Mouse (Mus musculus) E14TG2a.4 (cell line): ENCODE results near the gene Gm9970.

Source experiments
- H3K27me3 ChIP-seq: 2 replicates; pipeline ENCODE4 v1.6.1; 2014; ENCODE audit warnings: low read length, control low read depth; ENCODE audit not compliant: insufficient read depth
- H3K36me3 ChIP-seq: 2 replicates; pipeline ENCODE4 v1.6.1; 2014; ENCODE audit warnings: low read length, control low read depth; ENCODE audit not compliant: insufficient read depth
- H3K4me1 ChIP-seq: replicated peaks from 2 replicates; pipeline ENCODE4 v1.6.1; 2014; ENCODE audit warnings: low read depth, low read length, control low read depth
- H3K4me3 ChIP-seq: replicated peaks from 2 replicates; pipeline ENCODE4 v1.5.1; 2014; ENCODE audit warnings: mild to moderate bottlenecking, low read length
- H3K9me3 ChIP-seq: 2 replicates; pipeline ENCODE4 v1.6.1; 2014; ENCODE audit warnings: low read length, control low read depth
- CTCF ChIP-seq: conservative IDR thresholded peaks from 2 replicates; pipeline ENCODE4 v1.5.1; 2014; ENCODE audit warnings: low read length
- NANOG ChIP-seq: IDR thresholded peaks from 2 replicates; pipeline ENCODE4 v1.6.1; 2014; ENCODE audit warnings: borderline replicate concordance, low read length, mixed read lengths
- POU5F1 ChIP-seq: IDR thresholded peaks from 2 replicates; pipeline ENCODE4 v1.6.1; 2014; ENCODE audit warnings: low read length, borderline replicate concordance

The Gm9970 gene

GRCm38 (mm10) chr5:31201742-31202590 is 39.1 kb downstream of the Gm9970 start, which contains the start of gene Zfp513:
Zfp513 (minus strand) TSS chr5:31202303.
- no peak for TF ChIP-seq CTCF
- no peak for TF ChIP-seq NANOG
- no peak for TF ChIP-seq POU5F1
- Histone ChIP-seq H3K36me3 (peaks cover 86% of the 10 kb centered on the region), H3K4me1 (peaks cover 66% of the 10 kb centered on the region), H3K27me3 (no peaks in the 10 kb centered on the region), H3K4me3 (peak within 1 kb of the TSS; percentile 90), H3K9me3 (no peaks in the 10 kb centered on the region)

DNA sequence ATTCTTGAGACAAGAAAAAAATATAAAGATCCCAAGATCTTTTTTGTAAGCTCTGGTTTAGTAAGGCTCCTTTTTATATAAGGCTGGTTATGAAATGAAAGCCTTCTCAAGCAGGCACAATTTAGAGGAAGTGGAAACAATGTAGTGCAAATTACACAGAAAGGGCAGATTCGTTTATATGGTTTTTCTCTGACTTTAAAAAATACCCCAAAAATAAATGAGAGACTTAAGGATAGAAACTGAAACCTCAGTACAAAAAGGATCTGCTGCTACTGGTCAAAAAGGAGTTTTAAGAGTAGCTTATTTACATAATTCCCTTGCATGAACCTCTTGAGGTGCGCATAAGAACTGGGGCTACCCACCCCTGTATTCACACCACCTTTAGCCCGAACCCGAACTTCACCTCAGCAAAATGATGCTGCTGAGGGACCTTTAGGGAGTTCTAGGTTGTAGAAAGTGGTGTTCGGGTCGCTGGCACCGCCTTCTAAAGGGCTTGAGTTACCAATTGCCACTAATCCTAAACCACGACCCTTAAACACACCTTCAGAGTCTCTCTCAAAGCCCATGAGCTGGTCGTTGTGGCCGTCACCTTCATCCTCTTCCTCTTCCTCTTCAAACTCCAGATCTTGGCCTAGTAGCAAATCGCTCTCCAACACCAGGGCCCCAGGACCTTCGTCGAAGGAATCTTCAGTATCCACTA is 39.8 kb downstream of the Gm9970 start:
- Histone ChIP-seq H3K4me1 (peaks cover 72% of the 10 kb centered on the region), H3K9me3 (no peaks in the 10 kb centered on the region), H3K4me3 (peak overlapping the region; percentile 90), H3K27me3 (no peaks in the 10 kb centered on the region), H3K36me3 (peaks cover 87% of the 10 kb centered on the region)
- TF ChIP-seq CTCF (no peak), POU5F1 (no peak), NANOG (no peak)

GRCm38 (mm10) chr5:31200327-31200768 is 40.7 kb downstream of the Gm9970 start:
- Histone ChIP-seq H3K4me3 (peak overlapping the region; percentile 90), H3K9me3 (no peaks in the 10 kb centered on the region), H3K36me3 (peaks cover 87% of the 10 kb centered on the region), H3K27me3 (no peaks in the 10 kb centered on the region), H3K4me1 (peaks cover 79% of the 10 kb centered on the region)
- TF ChIP-seq NANOG: no peak
- TF ChIP-seq POU5F1: no peak
- no peak for TF ChIP-seq CTCF

DNA sequence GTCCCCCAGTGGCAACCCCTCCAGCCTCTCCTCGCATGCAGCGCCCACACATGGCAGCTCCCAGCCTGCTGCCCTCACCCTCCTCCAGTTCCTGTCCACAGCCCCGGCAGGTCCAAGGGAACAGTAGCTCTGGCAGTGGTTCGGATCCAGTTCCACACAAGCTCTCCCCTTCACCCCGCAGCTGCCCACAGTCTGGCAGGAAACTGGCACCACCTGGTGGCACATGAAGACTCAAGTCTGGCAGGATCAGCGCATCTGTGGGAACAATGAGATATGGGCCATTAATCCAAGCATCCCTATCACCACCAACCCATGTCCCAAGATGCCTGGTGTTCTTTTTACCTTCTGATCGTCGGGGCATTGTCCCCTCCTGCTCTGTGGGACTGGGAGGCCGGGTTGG is 41.1 kb downstream of the Gm9970 start:
- Histone ChIP-seq H3K4me3 (peak overlapping the region; percentile 90), H3K27me3 (no peaks in the 10 kb centered on the region), H3K9me3 (no peaks in the 10 kb centered on the region), H3K36me3 (peaks cover 87% of the 10 kb centered on the region), H3K4me1 (peaks cover 81% of the 10 kb centered on the region)
- TF ChIP-seq POU5F1: no peak
- no peak for TF ChIP-seq CTCF

GRCm38 (mm10) chr5:31199321-31199892 is 41.6 kb downstream of the Gm9970 start:
- Histone ChIP-seq H3K4me1 (peaks cover 85% of the 10 kb centered on the region), H3K4me3 (peak overlapping the region; percentile 90), H3K36me3 (peaks cover 87% of the 10 kb centered on the region), H3K27me3 (no peaks in the 10 kb centered on the region), H3K9me3 (no peaks in the 10 kb centered on the region)
- TF ChIP-seq CTCF (no peak), NANOG (no peak), POU5F1 (no peak)

- 0 out of 2 replicates have a peak overlapping the region, but pooled peaks have one; percentile 90 for H3K4me3 ChIP-seq
- H3K36me3 ChIP-seq: peaks cover 82% of the 10 kb centered on the region
- TF ChIP-seq CTCF (no peak), POU5F1 (no peak), NANOG (no peak)
- H3K9me3 ChIP-seq: no peaks in the 10 kb centered on the region
- no peaks in the 10 kb centered on the region for H3K27me3 ChIP-seq
- H3K4me1 ChIP-seq: peaks cover 89% of the 10 kb centered on the region
Measured at GRCm38 (mm10) chr5:31198616-31199320, 42.3 kb downstream of the Gm9970 start.

GRCm38 (mm10) chr5:31198170-31198569 is 42.9 kb downstream of the Gm9970 start:
- H3K9me3 ChIP-seq: no peaks in the 10 kb centered on the region
- no peak for TF ChIP-seq CTCF
- no peak for TF ChIP-seq POU5F1
- no peak for TF ChIP-seq NANOG
- peaks cover 76% of the 10 kb centered on the region for H3K36me3 ChIP-seq
- H3K27me3 ChIP-seq: no peaks in the 10 kb centered on the region
- peaks cover 86% of the 10 kb centered on the region for H3K4me1 ChIP-seq
- no peak overlapping the region for H3K4me3 ChIP-seq
